Mouse (Mus musculus): ENCODE data around the gene Pkn3. TPM values are rescaled to one million over a fixed set of nuclear protein-coding genes. Genes with fewer than 3 reads are reported as not detected.

Pkn3 gene
- polyA plus RNA-seq, 1 experiment, result 7.8 TPM

DNA sequence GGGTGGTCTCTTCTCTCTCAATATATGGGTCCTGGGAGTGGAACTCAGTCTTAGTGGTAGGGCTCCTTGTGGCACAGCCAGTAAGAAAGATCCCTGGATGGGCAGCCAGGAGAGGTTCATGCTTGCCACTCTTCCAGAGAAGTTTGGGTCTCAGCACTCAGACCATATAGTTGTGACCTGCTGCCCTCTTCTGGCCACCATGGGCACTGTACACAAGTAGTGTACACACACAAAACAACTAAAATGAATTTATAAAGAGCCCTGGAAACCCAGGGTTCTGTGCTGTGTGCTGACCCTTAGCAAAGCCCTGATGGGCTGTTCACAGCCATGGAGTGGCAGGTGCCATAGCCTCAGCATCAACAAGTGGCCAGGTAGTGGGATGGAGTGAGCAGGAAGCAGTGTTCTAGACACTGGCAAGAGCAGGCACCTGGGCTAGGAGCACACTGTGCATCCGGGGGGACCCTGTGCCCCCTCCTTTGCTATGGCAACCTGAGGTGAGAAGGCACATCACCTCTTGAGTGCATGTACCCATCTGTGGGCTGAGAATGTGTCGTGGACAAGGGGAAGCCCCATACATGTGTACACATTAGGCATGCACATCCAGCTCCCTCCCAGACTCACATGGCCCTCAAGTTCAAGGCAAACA lies 18.5 kb downstream of the Pkn3 start:
- Histone ChIP-seq H3K36me3 (ENCODE audit: control insufficient read depth, insufficient read depth, low read length) (peaks cover 11% of the 10 kb centered on the region), H3K4me1 (ENCODE audit: control insufficient read depth, insufficient read depth, insufficient read length, low read length) (peaks cover 5% of the 10 kb centered on the region; the same call in 1 of the 2 replicates), H3K27me3 (ENCODE audit: control insufficient read depth, insufficient read depth, low read length) (no peaks in the 10 kb centered on the region), H3K4me3 (ENCODE audit: low read depth, low read length) (no peak overlapping the region), H3K27ac (ENCODE audit: insufficient read depth, low read depth, low read length) (no peak overlapping the region)
- WGBS, result 66% methylated on average over 2 of the region's 2 CpGs
- TF ChIP-seq CTCF (IDR thresholded peaks at IDR 0.05; ENCODE audit: extremely low read depth, insufficient read length, insufficient replicate concordance, low read depth, low read length), result peak; percentile 58; the same call in 1 of the 2 replicates
- TF ChIP-seq POLR2A (IDR thresholded peaks at IDR 0.05; ENCODE audit: low read depth, low read length), result no peak

GRCm38 (mm10) chr2:30100214-30100613 lies 22.7 kb downstream of the Pkn3 start:
- no peak for TF ChIP-seq CTCF (IDR thresholded peaks at IDR 0.05; ENCODE audit: extremely low read depth, insufficient read length, insufficient replicate concordance, low read depth, low read length)
- peaks cover 2% of the 10 kb centered on the region; the same call in 1 of the 2 replicates for H3K4me1 ChIP-seq (ENCODE audit: control insufficient read depth, insufficient read depth, insufficient read length, low read length)
- no peaks in the 10 kb centered on the region for H3K27me3 ChIP-seq (ENCODE audit: control insufficient read depth, insufficient read depth, low read length)
- 47% methylated on average over 4 of the region's 4 CpGs for WGBS
- H3K27ac ChIP-seq (ENCODE audit: insufficient read depth, low read depth, low read length), result no peak overlapping the region
- H3K36me3 ChIP-seq (ENCODE audit: control insufficient read depth, insufficient read depth, low read length), result peaks cover 24% of the 10 kb centered on the region
- no peak overlapping the region for H3K4me3 ChIP-seq (ENCODE audit: low read depth, low read length)

GRCm38 (mm10) chr2:30106364-30106763 lies 28.9 kb downstream of the Pkn3 start:
- no peak overlapping the region for H3K4me3 ChIP-seq (ENCODE audit: low read depth, low read length)
- H3K27me3 ChIP-seq (ENCODE audit: control insufficient read depth, insufficient read depth, low read length), result no peaks in the 10 kb centered on the region
- peaks cover 15% of the 10 kb centered on the region for H3K4me1 ChIP-seq (ENCODE audit: control insufficient read depth, insufficient read depth, insufficient read length, low read length)
- H3K27ac ChIP-seq (ENCODE audit: insufficient read depth, low read depth, low read length), result no peak overlapping the region
- peak; percentile 67; the same call in 1 of the 2 replicates for TF ChIP-seq CTCF (IDR thresholded peaks at IDR 0.05; ENCODE audit: extremely low read depth, insufficient read length, insufficient replicate concordance, low read depth, low read length)
- TF ChIP-seq POLR2A (IDR thresholded peaks at IDR 0.05; ENCODE audit: low read depth, low read length), result no peak
- peaks cover 36% of the 10 kb centered on the region for H3K36me3 ChIP-seq (ENCODE audit: control insufficient read depth, insufficient read depth, low read length)

DNA sequence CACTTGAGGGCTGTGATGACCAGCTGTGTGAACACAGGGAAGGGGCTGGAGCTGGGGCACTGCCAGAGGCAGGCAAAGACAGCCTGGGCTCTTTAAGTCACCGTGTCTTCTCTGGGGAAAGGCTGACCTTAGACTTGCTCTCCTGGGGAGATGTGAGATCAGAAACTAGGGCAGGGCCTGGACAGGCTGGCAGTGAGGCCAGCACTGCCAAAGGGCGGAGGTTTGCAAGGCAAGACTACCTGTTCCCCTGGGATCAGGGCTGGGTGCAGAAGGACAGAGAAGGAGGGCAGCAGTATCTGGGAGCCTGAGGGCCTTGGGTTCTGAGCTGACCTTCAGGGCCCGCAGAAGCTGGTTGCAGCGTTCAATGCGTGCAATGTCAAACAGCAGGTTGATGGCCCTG lies 30.2 kb downstream of the Pkn3 start:
- WGBS, result 89% methylated on average over 5 of the region's 5 CpGs
- peaks cover 29% of the 10 kb centered on the region for H3K36me3 ChIP-seq (ENCODE audit: control insufficient read depth, insufficient read depth, low read length)

DNA sequence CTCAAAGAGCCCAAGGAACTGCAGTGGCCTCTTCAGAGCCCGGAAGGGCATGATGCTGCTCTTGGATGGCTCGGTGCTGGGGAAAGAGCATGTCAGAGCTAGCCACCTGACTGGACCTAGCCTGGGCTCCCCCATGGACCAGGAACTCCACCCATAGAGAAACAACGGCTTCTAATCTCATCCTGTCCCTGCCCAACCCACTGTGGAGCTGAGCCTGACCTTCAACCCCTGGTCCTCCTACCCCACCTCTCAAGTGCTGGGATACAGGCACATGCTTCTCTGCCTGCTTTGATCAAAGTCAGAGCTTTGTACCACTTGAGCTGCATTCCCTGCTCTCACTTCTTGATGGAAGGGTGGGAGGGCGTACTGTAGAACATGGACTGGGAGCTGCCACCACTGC lies 30.8 kb downstream of the Pkn3 start:
- Histone ChIP-seq H3K4me3 (ENCODE audit: low read depth, low read length) (no peak overlapping the region), H3K4me1 (ENCODE audit: control insufficient read depth, insufficient read depth, insufficient read length, low read length) (peaks cover 15% of the 10 kb centered on the region), H3K27me3 (ENCODE audit: control insufficient read depth, insufficient read depth, low read length) (no peaks in the 10 kb centered on the region), H3K36me3 (ENCODE audit: control insufficient read depth, insufficient read depth, low read length) (peaks cover 25% of the 10 kb centered on the region), H3K27ac (ENCODE audit: insufficient read depth, low read depth, low read length) (no peak overlapping the region)
- WGBS, result 67% methylated on average over 4 of the region's 4 CpGs
- TF ChIP-seq POLR2A (IDR thresholded peaks at IDR 0.05; ENCODE audit: low read depth, low read length) (no peak), CTCF (IDR thresholded peaks at IDR 0.05; ENCODE audit: extremely low read depth, insufficient read length, insufficient replicate concordance, low read depth, low read length) (no peak)

More for the DNA sequence above, 30.2 kb downstream of the Pkn3 start:
- no peak overlapping the region for H3K4me3 ChIP-seq (ENCODE audit: low read depth, low read length)
- TF ChIP-seq POLR2A (IDR thresholded peaks at IDR 0.05; ENCODE audit: low read depth, low read length) (no peak), CTCF (IDR thresholded peaks at IDR 0.05; ENCODE audit: extremely low read depth, insufficient read length, insufficient replicate concordance, low read depth, low read length) (no peak)
- no peak overlapping the region for H3K27ac ChIP-seq (ENCODE audit: insufficient read depth, low read depth, low read length)
- no peaks in the 10 kb centered on the region for H3K27me3 ChIP-seq (ENCODE audit: control insufficient read depth, insufficient read depth, low read length)
- peaks cover 15% of the 10 kb centered on the region for H3K4me1 ChIP-seq (ENCODE audit: control insufficient read depth, insufficient read depth, insufficient read length, low read length)

DNA sequence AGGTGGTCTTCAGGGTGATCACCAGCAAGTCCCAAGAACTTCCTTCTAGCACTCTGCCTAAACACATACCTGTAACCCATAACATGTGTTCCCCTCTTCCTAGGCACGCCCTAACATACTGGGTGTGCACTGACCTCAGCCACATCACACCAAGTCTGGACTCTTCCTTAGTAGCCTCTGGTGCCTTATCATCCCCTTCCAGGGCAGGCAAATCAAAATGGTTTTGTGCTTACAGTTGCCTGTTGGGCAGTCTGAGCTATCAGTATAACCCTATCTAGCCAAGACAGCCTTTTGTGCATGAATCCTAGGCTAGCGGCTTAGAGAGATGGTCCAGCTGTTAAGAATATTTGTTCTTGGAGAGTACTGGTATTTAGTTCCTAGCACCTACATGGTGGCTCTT lies 34.0 kb downstream of the Pkn3 start:
- Histone ChIP-seq H3K4me3 (ENCODE audit: low read depth, low read length) (no peak overlapping the region), H3K27me3 (ENCODE audit: control insufficient read depth, insufficient read depth, low read length) (no peaks in the 10 kb centered on the region), H3K36me3 (ENCODE audit: control insufficient read depth, insufficient read depth, low read length) (peaks cover 23% of the 10 kb centered on the region), H3K27ac (ENCODE audit: insufficient read depth, low read depth, low read length) (no peak overlapping the region), H3K4me1 (ENCODE audit: control insufficient read depth, insufficient read depth, insufficient read length, low read length) (peaks cover 15% of the 10 kb centered on the region)
- 94% methylated on average over 2 of the region's 2 CpGs for WGBS
- TF ChIP-seq CTCF (IDR thresholded peaks at IDR 0.05; ENCODE audit: extremely low read depth, insufficient read length, insufficient replicate concordance, low read depth, low read length) (no peak), POLR2A (IDR thresholded peaks at IDR 0.05; ENCODE audit: low read depth, low read length) (no peak)

DNA sequence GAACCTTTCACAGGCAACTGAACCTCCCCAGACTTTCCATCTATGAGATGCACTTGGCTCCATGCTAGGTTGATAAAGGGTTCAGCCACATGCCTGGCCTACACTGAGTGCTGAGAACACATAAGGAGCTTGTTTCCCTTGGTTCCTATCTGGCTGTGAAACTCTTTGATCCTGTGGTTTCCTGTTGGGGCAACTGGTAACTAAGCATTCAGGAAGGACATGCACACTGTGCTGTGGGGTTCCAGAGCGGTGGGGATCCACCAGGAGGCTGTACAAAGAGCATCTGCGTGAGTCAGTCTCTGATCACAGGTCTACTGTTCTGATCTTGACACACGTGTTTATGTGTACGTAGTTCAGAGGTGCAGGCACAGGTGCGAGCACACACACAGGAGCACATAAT lies 35.1 kb downstream of the Pkn3 start:
- H3K27ac ChIP-seq (ENCODE audit: insufficient read depth, low read depth, low read length), result no peak overlapping the region
- H3K36me3 ChIP-seq (ENCODE audit: control insufficient read depth, insufficient read depth, low read length), result peaks cover 20% of the 10 kb centered on the region
- TF ChIP-seq POLR2A (IDR thresholded peaks at IDR 0.05; ENCODE audit: low read depth, low read length) (no peak), CTCF (IDR thresholded peaks at IDR 0.05; ENCODE audit: extremely low read depth, insufficient read length, insufficient replicate concordance, low read depth, low read length) (no peak)
- H3K4me1 ChIP-seq (ENCODE audit: control insufficient read depth, insufficient read depth, insufficient read length, low read length), result peaks cover 13% of the 10 kb centered on the region
- WGBS, result 82% methylated on average over 5 of the region's 5 CpGs
- H3K27me3 ChIP-seq (ENCODE audit: control insufficient read depth, insufficient read depth, low read length), result no peaks in the 10 kb centered on the region
- no peak overlapping the region for H3K4me3 ChIP-seq (ENCODE audit: low read depth, low read length)
